Mouse (Mus musculus) ES-Bruce4 (cell line): ENCODE results near the gene 2700097O09Rik.

Experiments used
- EP300 ChIP-seq: IDR thresholded peaks from 2 replicates; pipeline ENCODE4 v1.6.1; 2011; ENCODE audit warnings: low read depth, low read length; ENCODE audit not compliant: insufficient read depth
- POLR2A ChIP-seq: IDR thresholded peaks from one replicate; pipeline ENCODE4 v1.8.1; 2011; ENCODE audit warnings: low read length; ENCODE audit not compliant: insufficient read depth

DNA sequence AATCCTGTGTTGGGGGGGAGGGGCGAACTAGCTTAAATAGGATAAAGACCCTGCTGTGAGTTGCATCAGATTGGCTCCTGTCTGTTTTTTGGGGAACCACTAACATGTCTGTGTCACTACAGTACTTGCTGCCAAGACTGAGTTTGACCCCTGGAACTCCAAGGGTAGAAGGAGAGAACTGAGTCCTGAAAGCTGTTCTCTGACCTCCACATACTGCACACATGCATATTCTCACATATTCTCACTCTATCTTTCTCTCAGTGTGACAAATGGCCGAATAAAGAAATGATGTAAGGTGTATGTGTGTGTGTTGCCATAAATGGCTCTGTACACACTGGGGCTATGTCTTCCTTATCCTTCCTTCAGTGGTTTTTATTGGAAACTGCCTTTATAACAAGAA, 56.6 kb downstream of the 2700097O09Rik start:
- TF ChIP-seq EP300 (no peak), POLR2A (no peak)
